In the genomic region with DNA sequence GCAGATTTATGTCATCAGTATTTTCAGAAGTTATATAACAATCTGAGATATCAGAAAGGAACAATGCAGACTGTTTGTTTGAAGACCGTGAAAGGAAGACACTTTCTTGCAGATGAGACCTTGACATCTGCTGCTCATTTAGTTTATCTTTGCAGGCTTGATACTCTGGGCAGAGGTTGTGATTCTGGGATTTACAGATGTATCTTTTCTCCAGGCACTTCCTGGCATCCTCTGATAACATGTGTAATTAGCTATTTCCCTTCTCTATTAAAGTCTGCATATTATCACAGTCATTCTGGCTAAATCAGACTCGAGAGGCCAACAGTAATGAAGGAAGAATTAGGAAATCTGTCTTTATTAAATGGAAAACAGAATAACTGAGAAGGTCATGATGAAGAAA, we compare ENCODE assay signal across 27 mouse cellular contexts.
DNase-seq lines count a peak whose midpoint lies in the region; ATAC-seq and TF ChIP-seq lines count a peak whose summit lies in the region.
"Had no signal": no experiment of that assay in that cellular context is flagged by ENCODE, and none has a peak within 500 bp of the region (broad histone marks: within the 10 kb centered on the region; RNA-seq: fewer than 3 reads in every experiment).

No protein-coding gene starts in this region.

- no peak for TF ChIP-seq CTCF in intestine, postnatal 0 days (IDR thresholded peaks at IDR 0.05; ENCODE audit: low read depth)

- 28% methylated on average over 2 of the region's 2 CpGs for WGBS in lung, embryonic 16.5 days
- WGBS in intestine, postnatal 0 days: 46% methylated on average over 2 of the region's 2 CpGs

- DNase-seq in kidney, postnatal 14 days: peak; percentile 7
- DNase-seq in kidney, postnatal 10 days: no peak
- DNase-seq in lung, postnatal 14 days: no peak
- DNase-seq in lung, postnatal 10 days: peak; percentile 27
- DNase-seq in thymus, postnatal 36 days: no peak
- DNase-seq: adrenal gland, postnatal 10 days; adrenal gland, postnatal 36 days; cerebellum, adult 11 months; cerebellum, adult 2 months; cerebellum, adult 9-11 months; cerebellum, postnatal 25 days; forebrain, postnatal 0 days; gastrocnemius, adult 2 months; gastrocnemius, postnatal 25 days; heart, adult 18-20 months; heart, postnatal 10 days; heart, postnatal 36 days had no signal

- H3K36me3 ChIP-seq in lung, embryonic 16.5 days (ENCODE audit: control insufficient read depth, insufficient read depth, low read length): no peaks in the 10 kb centered on the region
- no peaks in the 10 kb centered on the region for H3K36me3 ChIP-seq in intestine, postnatal 0 days (ENCODE audit: control insufficient read depth, insufficient read depth)
- H3K36me3 ChIP-seq: embryonic facial prominence, embryonic 12.5 days; embryonic facial prominence, embryonic 15.5 days; heart, embryonic 12.5 days; heart, embryonic 15.5 days; hindbrain, embryonic 10.5 days; hindbrain, embryonic 13.5 days had no signal

- no peaks in the 10 kb centered on the region for H3K9me3 ChIP-seq in lung, embryonic 16.5 days (ENCODE audit: control insufficient read depth, low read length)
- no peaks in the 10 kb centered on the region for H3K9me3 ChIP-seq in intestine, postnatal 0 days (ENCODE audit: control insufficient read depth)
- H3K9me3 ChIP-seq: embryonic facial prominence, embryonic 12.5 days; embryonic facial prominence, embryonic 15.5 days; heart, embryonic 12.5 days; heart, embryonic 15.5 days; hindbrain, embryonic 10.5 days; hindbrain, embryonic 13.5 days had no signal

- no peak overlapping the region for H3K4me3 ChIP-seq in lung, embryonic 16.5 days (ENCODE audit: low read length)
- H3K4me3 ChIP-seq in intestine, postnatal 0 days (ENCODE audit: low read depth, low read length): no peak overlapping the region
- H3K4me3 ChIP-seq: embryonic facial prominence, embryonic 12.5 days; embryonic facial prominence, embryonic 15.5 days; gastrocnemius, adult 2 months; heart, embryonic 12.5 days; heart, embryonic 15.5 days; hindbrain, embryonic 10.5 days; hindbrain, embryonic 13.5 days had no signal

- no peak overlapping the region for H3K4me2 ChIP-seq in lung, embryonic 16.5 days (ENCODE audit: low read depth, low read length)
- H3K4me2 ChIP-seq in intestine, postnatal 0 days (replicated peaks; ENCODE audit: low read depth): no peak overlapping the region
- H3K4me2 ChIP-seq: embryonic facial prominence, embryonic 12.5 days; embryonic facial prominence, embryonic 15.5 days; heart, embryonic 12.5 days; heart, embryonic 15.5 days; hindbrain, embryonic 13.5 days had no signal

- H3K4me1 ChIP-seq in lung, embryonic 16.5 days (replicated peaks; ENCODE audit: control insufficient read depth, insufficient read depth, low read length): no peaks in the 10 kb centered on the region
- no peaks in the 10 kb centered on the region for H3K4me1 ChIP-seq in intestine, postnatal 0 days (replicated peaks; ENCODE audit: control insufficient read depth, insufficient read depth, low read length)
- H3K4me1 ChIP-seq: embryonic facial prominence, embryonic 12.5 days; embryonic facial prominence, embryonic 15.5 days; heart, embryonic 12.5 days; heart, embryonic 15.5 days; hindbrain, embryonic 10.5 days; hindbrain, embryonic 13.5 days had no signal

- no peak overlapping the region for H3K9ac ChIP-seq in lung, embryonic 16.5 days (ENCODE audit: low read length)
- H3K9ac ChIP-seq in intestine, postnatal 0 days (ENCODE audit: low read depth, low read length): no peak overlapping the region
- H3K9ac ChIP-seq: embryonic facial prominence, embryonic 12.5 days; embryonic facial prominence, embryonic 15.5 days; forebrain, postnatal 0 days; heart, embryonic 12.5 days; heart, embryonic 15.5 days; hindbrain, embryonic 13.5 days had no signal

- ATAC-seq in lung, embryonic 16.5 days (ENCODE audit: low read depth): peak; percentile 49; the same call in 1 of the 2 replicates
- no peak for ATAC-seq in intestine, postnatal 0 days
- ATAC-seq: forebrain, embryonic 14.5 days; forebrain, postnatal 0 days; Patski had no signal

- no peak overlapping the region for H3K27ac ChIP-seq in lung, embryonic 16.5 days (ENCODE audit: low read length)
- no peak overlapping the region for H3K27ac ChIP-seq in intestine, postnatal 0 days (ENCODE audit: low read depth, low read length)
- H3K27ac ChIP-seq: embryonic facial prominence, embryonic 12.5 days; embryonic facial prominence, embryonic 15.5 days; gastrocnemius, adult 2 months; heart, embryonic 15.5 days; hindbrain, embryonic 10.5 days; hindbrain, embryonic 13.5 days had no signal

- H3K27me3 ChIP-seq in lung, embryonic 16.5 days (ENCODE audit: control insufficient read depth, insufficient read depth, low read depth, low read length): no peaks in the 10 kb centered on the region
- no peaks in the 10 kb centered on the region for H3K27me3 ChIP-seq in intestine, postnatal 0 days (replicated peaks; ENCODE audit: control insufficient read depth, insufficient read depth, low read length)
- H3K27me3 ChIP-seq: embryonic facial prominence, embryonic 12.5 days; embryonic facial prominence, embryonic 15.5 days; heart, embryonic 12.5 days; heart, embryonic 15.5 days; hindbrain, embryonic 13.5 days; Patski had no signal

Comparison
In these comparisons a context has a peak if more than half of its experiments do, and no peak if none do; other contexts are left out.
1. DNase-seq: peak in kidney, postnatal 14 days (single experiment) and lung, postnatal 10 days (single experiment); none in kidney, postnatal 10 days (single experiment), lung, postnatal 14 days (single experiment) and thymus, postnatal 36 days (0 of 2).